Mouse (Mus musculus) liver, postnatal 0 days (tissue): ENCODE data around the gene Zfp981. TPM values are rescaled to one million over a fixed set of nuclear protein-coding genes. Genes with fewer than 3 reads are reported as not detected.
"Not testable (repeated sequence)": the region's sequence is repeated elsewhere in the genome, so short reads cannot be mapped to it uniquely, and the experiment has no call there.

ENCODE experiments used
- ATAC-seq: fragments of 200-750 bp; cut with Nextera tagmentation; 2 replicates; pipeline ENCODE4 v1.8.0; 2017; ENCODE audit warnings: mild to moderate bottlenecking, moderate library complexity
- DNase-seq: peaks from one replicate; pipeline ENCODE4 v3.0.0-alpha.2; 2016
- H3K27ac ChIP-seq: fragments of 300-500 bp; sonication (generic); 2 replicates; pipeline ENCODE4 v1.5.1; 2014; ENCODE audit warnings: antibody characterized with exemption, moderate library complexity, mild to moderate bottlenecking, low read depth
- H3K27me3 ChIP-seq: fragments of 300-500 bp; sonication (generic); 2 replicates; pipeline ENCODE4 v1.6.1; 2014; ENCODE audit warnings: low read length, control low read depth, mixed read lengths; ENCODE audit not compliant: insufficient read depth
- H3K36me3 ChIP-seq: fragments of 300-500 bp; sonication (generic); replicated peaks from 2 replicates; pipeline ENCODE4 v1.6.1; 2014; ENCODE audit warnings: mild to moderate bottlenecking, control low read depth, low read length, moderate library complexity, mixed read lengths; ENCODE audit not compliant: insufficient read depth
- H3K4me1 ChIP-seq: fragments of 300-500 bp; sonication (generic); 2 replicates; pipeline ENCODE4 v1.6.1; 2014; ENCODE audit warnings: antibody characterized with exemption, mild to moderate bottlenecking, control low read depth; ENCODE audit not compliant: insufficient read depth
- H3K4me2 ChIP-seq: fragments of 300-500 bp; sonication (generic); 2 replicates; pipeline ENCODE4 v1.6.1; 2014; ENCODE audit warnings: low read depth, mild to moderate bottlenecking, low read length, moderate library complexity, mixed read lengths
- H3K4me3 ChIP-seq: fragments of 300-500 bp; sonication (generic); 2 replicates; pipeline ENCODE4 v1.5.1; 2014; ENCODE audit warnings: low read depth, low read length
- H3K9ac ChIP-seq: fragments of 300-500 bp; sonication (generic); replicated peaks from 2 replicates; pipeline ENCODE4 v1.6.1; 2014; ENCODE audit warnings: mild to moderate bottlenecking, moderate library complexity
- H3K9me3 ChIP-seq: fragments of 300-500 bp; sonication (generic); 2 replicates; pipeline ENCODE4 v1.6.1; 2016; ENCODE audit warnings: mild to moderate bottlenecking, control low read depth, low read length, mixed read lengths
- CTCF ChIP-seq: sonication (generic); IDR thresholded peaks from 2 replicates; pipeline ENCODE4 v1.5.1; 2016; ENCODE audit warnings: antibody characterized with exemption, low read depth
- EP300 ChIP-seq: IDR thresholded peaks from 2 replicates; pipeline ENCODE4 v1.6.1; 2016; ENCODE audit warnings: antibody characterized with exemption, low read depth, mild to moderate bottlenecking
- WGBS: fragments of 180-500 bp; shearing (Covaris S2); extraction: QIAGEN DNeasy Blood & Tissue Kit; methylation state at CpG from one replicate; pipeline ENCODE4 v1.1.7; 2014; ENCODE audit not compliant: insufficient replicate concordance; 5-methylcytosine and 5-hydroxymethylcytosine counted together
- polyA plus RNA-seq: library from polyadenylated mRNA; unstranded; fragments of >200 nt; fragmentation: Nextera tagmentation; extraction: Ambion mirVana; gene quantifications from 2 replicates; pipeline ENCODE4 v1.2.1, GENCODE M21; 2015

Zfp981 gene
- not detected in 2 replicates for polyA plus RNA-seq

- not testable (repeated sequence) for H3K9ac ChIP-seq, DNase-seq, H3K4me2 ChIP-seq, H3K27me3 ChIP-seq, H3K27ac ChIP-seq, H3K4me1 ChIP-seq, ATAC-seq, H3K4me3 ChIP-seq, H3K36me3 ChIP-seq
- WGBS: 79% methylated on average over 4 of the region's 4 CpGs
- peaks cover 13% of the 10 kb centered on the region for H3K9me3 ChIP-seq
Measured at GRCm38 (mm10) chr4:146501727-146502126, at the start of gene Zfp981. TSS of gene Zfp981 (plus strand) at chr4:146502027.

- WGBS: 61% methylated on average over 2 of the region's 2 CpGs
- H3K4me1 ChIP-seq, H3K27me3 ChIP-seq, H3K27ac ChIP-seq, H3K36me3 ChIP-seq, H3K4me2 ChIP-seq, DNase-seq, H3K9ac ChIP-seq, H3K4me3 ChIP-seq, ATAC-seq: not testable (repeated sequence)
- H3K9me3 ChIP-seq: peaks cover 42% of the 10 kb centered on the region
Measured at GRCm38 (mm10) chr4:146452576-146452975, 49.3 kb upstream of the Zfp981 start.

DNA sequence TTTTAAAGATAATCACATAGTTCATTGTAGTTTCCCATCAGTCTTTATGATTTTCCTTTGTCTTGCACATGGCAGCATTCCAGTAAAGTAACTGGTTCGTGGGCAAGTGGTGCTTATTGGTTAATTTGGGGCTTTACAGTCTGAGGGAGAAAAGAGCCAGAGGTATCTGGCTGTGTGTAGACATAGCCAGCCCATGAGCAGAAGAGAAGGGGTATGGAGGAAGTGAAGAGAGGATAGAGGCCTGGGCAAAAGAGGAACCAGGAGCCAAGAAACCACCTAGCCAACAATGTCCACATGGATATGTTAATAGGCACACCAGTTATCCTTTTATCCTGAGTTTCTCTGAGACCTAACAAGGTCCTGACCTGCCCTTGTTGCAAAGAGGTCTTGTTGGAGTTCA lies 47.7 kb upstream of the Zfp981 start:
- H3K4me1 ChIP-seq, DNase-seq, ATAC-seq, H3K4me3 ChIP-seq, H3K27ac ChIP-seq, H3K9ac ChIP-seq, H3K27me3 ChIP-seq, H3K36me3 ChIP-seq, H3K4me2 ChIP-seq: not testable (repeated sequence)
- WGBS: 57% methylated on average over 1 of the region's 1 CpGs
- peaks cover 44% of the 10 kb centered on the region for H3K9me3 ChIP-seq

- Histone ChIP-seq H3K9me3 (peaks cover 46% of the 10 kb centered on the region), H3K4me2 (no peak overlapping the region), H3K9ac (no peak overlapping the region), H3K4me1 (no peaks in the 10 kb centered on the region), H3K4me3 (no peak overlapping the region), H3K27me3 (no peaks in the 10 kb centered on the region), H3K27ac (no peak overlapping the region), H3K36me3 (no peaks in the 10 kb centered on the region)
- DNase-seq: no peak
- TF ChIP-seq EP300 (no peak), CTCF (no peak)
- WGBS: 28% methylated on average over 2 of the region's 2 CpGs
- peak; percentile 14; the same call in 1 of the 2 replicates for ATAC-seq
Measured at GRCm38 (mm10) chr4:146454896-146455295, 46.9 kb upstream of the Zfp981 start.

DNA sequence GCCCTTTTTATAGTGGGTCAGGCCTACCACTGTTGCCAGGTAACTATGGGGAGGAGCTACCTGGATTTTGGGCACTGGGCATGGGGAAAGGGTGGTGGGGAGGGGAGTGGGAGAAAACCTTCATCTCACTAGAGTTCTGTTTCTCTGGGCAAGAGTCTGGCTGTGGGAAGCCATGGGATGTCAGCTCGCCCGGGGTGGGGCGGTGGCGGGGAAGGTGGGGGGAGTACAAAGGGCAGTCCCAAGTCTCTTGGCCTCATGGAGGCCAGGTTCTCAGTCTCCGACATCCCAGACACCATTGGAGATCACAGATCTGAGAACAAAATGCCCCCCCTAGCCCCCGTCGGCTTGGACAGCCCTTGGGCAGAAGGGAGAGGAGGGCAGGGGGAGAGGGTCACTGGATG lies 46.5 kb upstream of the Zfp981 start:
- H3K36me3 ChIP-seq: no peaks in the 10 kb centered on the region

DNA sequence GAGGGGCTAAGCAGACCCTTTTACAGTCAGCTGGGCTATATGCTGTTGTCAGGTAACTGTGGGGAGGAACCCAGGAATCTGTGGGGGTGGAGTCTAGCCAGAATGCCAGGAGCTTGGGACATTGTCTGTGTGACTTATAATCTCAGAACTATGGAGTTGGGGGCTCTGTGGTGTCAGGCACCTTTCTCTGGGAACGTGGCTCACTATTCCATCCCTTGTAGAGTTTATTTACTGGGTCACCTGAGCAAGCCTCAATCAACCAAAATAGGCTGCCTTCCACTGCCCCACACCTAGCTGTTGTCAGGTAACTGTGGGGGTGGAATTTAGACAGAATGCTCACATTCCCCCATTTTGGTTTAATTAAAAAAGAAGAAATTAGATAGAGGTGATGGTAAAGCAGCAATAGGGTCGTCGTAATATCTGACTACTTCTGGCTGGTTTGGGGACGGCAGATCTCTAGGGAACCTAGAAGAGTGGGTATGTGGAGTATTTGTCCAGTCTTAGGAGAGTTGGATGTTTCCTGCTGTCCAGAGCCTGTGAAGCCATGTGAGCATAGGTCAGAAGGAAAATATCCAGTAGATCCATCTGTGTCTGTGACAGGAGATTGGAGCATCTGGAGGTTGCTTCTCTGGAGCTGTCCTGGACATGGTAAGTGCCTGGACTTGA lies 45.6 kb upstream of the Zfp981 start:
- DNase-seq: no peak
- H3K4me2 ChIP-seq: no peak overlapping the region
- no peaks in the 10 kb centered on the region for H3K36me3 ChIP-seq
- no peaks in the 10 kb centered on the region for H3K4me1 ChIP-seq
- TF ChIP-seq CTCF (no peak), EP300 (no peak)
- WGBS: 64% methylated on average over 4 of the region's 4 CpGs
- H3K4me3 ChIP-seq: no peak overlapping the region
- no peak for ATAC-seq
- no peaks in the 10 kb centered on the region for H3K27me3 ChIP-seq
- H3K9me3 ChIP-seq: peaks cover 50% of the 10 kb centered on the region
- H3K9ac ChIP-seq: no peak overlapping the region
- no peak overlapping the region for H3K27ac ChIP-seq

More for the DNA sequence above, 46.5 kb upstream of the Zfp981 start:
- Histone ChIP-seq H3K4me3 (no peak overlapping the region), H3K9me3 (peaks cover 47% of the 10 kb centered on the region), H3K27ac (no peak overlapping the region), H3K27me3 (no peaks in the 10 kb centered on the region), H3K4me1 (no peaks in the 10 kb centered on the region), H3K4me2 (no peak overlapping the region), H3K9ac (no peak overlapping the region)
- TF ChIP-seq CTCF (no peak), EP300 (no peak)
- ATAC-seq: peak; percentile 14
- WGBS: 86% methylated on average over 7 of the region's 7 CpGs
- DNase-seq: peak; percentile 32

- H3K4me3 ChIP-seq: no peak overlapping the region
- 57% methylated on average over 2 of the region's 2 CpGs for WGBS
- H3K9ac ChIP-seq: no peak overlapping the region
- no peak overlapping the region for H3K27ac ChIP-seq
- no peaks in the 10 kb centered on the region for H3K36me3 ChIP-seq
- H3K9me3 ChIP-seq: peaks cover 50% of the 10 kb centered on the region
- TF ChIP-seq EP300 (no peak), CTCF (no peak)
- DNase-seq (no peak), ATAC-seq (no peak)
- H3K27me3 ChIP-seq: no peaks in the 10 kb centered on the region
- H3K4me1 ChIP-seq: no peaks in the 10 kb centered on the region
- H3K4me2 ChIP-seq: no peak overlapping the region
Measured at GRCm38 (mm10) chr4:146457126-146457525, 44.7 kb upstream of the Zfp981 start.
